Mouse (Mus musculus): Measurements from ENCODE around the gene Kifc5b. TPM values are rescaled to one million over a fixed set of nuclear protein-coding genes. Genes with fewer than 3 reads are reported as not detected.

Kifc5b gene
- polyA plus RNA-seq, 1 experiment from 2014 or later: 5.2 TPM

DNA sequence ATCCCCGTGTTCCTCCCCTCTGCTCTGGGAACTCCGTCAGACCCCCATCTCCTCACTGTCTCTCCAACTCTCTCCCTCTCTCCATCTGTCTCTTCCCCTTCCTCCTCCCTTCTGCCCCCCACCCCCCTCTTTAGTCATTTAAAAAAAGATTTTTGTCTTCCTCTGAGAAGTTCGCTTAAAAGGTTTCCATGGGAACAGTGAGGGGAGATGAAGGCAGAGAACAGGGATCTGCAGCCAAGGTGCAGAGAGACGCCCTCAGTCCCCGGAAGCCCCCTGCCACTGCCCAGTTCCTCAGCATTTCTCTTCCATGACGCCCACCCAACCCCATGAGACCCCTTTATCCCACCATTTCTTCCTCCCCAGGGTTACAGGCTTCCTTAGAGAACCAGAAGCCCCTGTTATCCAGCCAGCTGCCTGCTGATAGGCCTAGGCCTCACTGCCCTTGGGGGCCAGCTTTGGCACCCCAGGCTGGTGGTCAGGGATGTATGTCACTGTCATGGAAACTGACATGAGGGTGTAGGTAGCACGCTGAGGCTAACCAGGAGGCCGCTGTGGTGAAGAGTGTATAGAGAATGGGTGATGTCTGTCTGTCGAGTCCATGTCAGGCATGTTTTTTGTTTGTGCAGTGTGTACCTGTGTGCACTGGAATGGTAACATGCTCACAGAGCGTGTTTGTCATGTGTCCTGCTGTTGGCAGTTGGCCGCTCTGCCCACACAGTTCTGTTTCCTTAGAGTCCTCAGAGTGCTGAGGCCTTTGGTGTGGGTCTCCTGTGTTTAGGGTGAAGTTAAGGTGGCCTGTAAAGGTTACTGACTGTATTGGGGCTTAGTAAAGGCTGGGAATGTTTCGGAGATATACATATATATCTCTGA, 30.6 kb downstream of the Kifc5b start:
- ATAC-seq (ENCODE audit: low read depth) (no peak), DNase-seq (no peak)
- Histone ChIP-seq H3K9me3 (replicated peaks) (no peaks in the 10 kb centered on the region), H3K9ac (peak overlapping the region; percentile 73), H3K4me3 (replicated peaks) (peak overlapping the region; percentile 50; the same call in 1 of the 2 replicates), H3K4me1 (replicated peaks) (peaks cover 71% of the 10 kb centered on the region), H3K36me3 (no peaks in the 10 kb centered on the region), H3K27ac (no peak overlapping the region), H3K4me2 (peak overlapping the region; percentile 80), H3K27me3 (peaks cover 31% of the 10 kb centered on the region)
- 67% methylated on average over 12 of the region's 12 CpGs for WGBS (ENCODE audit: insufficient replicate concordance)

DNA sequence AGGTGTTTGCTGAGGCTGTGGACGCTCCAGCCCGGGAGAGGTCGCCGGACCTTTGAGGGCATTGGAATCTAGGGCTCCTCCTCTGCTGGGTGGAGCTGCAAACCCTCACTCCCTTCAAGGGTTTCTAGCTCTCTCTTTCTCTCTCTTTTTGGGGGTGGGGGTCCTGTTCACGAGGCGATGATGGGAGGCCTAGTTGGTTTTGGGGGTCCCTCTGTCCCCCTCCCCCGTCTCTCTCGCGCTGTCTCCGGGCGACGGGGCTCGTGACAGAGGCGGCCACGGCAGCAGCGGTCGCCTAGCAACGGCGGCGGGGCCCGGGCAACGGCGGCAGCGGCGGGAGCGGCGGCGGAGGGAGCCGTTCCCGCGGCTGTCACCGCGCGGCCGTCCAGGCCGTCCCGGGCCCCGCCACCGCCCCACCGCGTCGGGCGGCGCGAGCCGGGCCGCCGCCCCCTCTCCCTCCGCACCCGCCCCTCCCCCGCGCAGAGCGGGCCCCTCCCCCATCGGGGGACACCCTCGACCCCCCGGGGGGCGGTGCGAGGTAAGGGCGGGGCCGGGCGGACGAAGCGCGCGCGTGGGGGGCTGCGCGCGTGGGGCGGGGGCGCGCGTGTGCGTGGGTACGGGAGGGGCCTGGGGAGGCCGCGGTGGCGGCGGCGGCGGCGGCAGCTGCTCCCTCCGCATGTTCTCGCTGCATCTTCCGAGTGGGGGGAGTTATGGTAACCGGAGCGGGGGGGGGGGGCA, 31.6 kb downstream of the Kifc5b start:
- DNase-seq (no peak), ATAC-seq (ENCODE audit: low read depth) (0 out of 2 replicates have a peak, but pooled peaks have one; percentile 26)
- WGBS (ENCODE audit: insufficient replicate concordance): 0% methylated on average over 21 of the region's 87 CpGs
- Histone ChIP-seq H3K36me3 (no peaks in the 10 kb centered on the region), H3K9me3 (replicated peaks) (no peaks in the 10 kb centered on the region), H3K27ac (peak overlapping the region; percentile 53), H3K4me3 (replicated peaks) (peak overlapping the region; percentile 71), H3K27me3 (peaks cover 41% of the 10 kb centered on the region), H3K9ac (peak overlapping the region; percentile 78), H3K4me2 (peak overlapping the region; percentile 100), H3K4me1 (replicated peaks) (peaks cover 80% of the 10 kb centered on the region)

DNA sequence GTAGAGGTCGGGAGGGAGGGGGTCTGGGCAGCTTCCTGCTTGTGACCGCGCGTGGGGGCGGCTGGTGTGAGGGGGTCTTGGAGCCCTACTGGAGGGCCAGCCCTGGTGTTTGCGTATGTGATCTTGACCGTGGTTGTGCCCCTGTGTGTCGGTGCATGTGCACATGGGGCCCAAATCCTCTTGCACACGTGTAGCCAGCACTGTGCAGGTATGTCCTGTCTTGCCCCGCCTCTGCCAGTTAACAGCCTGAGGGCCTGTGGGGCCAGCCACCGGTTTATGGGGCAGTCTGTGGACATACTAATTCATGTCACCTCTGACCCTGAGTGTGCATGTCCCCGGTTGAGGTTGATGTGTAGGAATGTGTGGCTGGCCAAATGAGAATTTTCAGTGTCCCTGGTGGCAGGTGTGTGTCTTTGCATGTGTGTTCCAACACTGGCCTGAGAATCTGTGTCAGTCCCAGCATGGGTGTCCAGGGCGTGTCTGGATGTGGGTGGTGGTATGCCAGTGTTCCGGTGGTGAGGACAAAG, 32.2 kb downstream of the Kifc5b start:
- Histone ChIP-seq H3K27me3 (peaks cover 44% of the 10 kb centered on the region), H3K9me3 (replicated peaks) (no peaks in the 10 kb centered on the region), H3K4me3 (replicated peaks) (peak overlapping the region; percentile 71), H3K4me1 (replicated peaks) (peaks cover 86% of the 10 kb centered on the region), H3K4me2 (peak overlapping the region; percentile 100), H3K36me3 (no peaks in the 10 kb centered on the region), H3K27ac (peak overlapping the region; percentile 51), H3K9ac (peak overlapping the region; percentile 78)
- DNase-seq (no peak), ATAC-seq (ENCODE audit: low read depth) (0 out of 2 replicates have a peak, but pooled peaks have one; percentile 16)
- 20% methylated on average over 10 of the region's 14 CpGs for WGBS (ENCODE audit: insufficient replicate concordance)

DNA sequence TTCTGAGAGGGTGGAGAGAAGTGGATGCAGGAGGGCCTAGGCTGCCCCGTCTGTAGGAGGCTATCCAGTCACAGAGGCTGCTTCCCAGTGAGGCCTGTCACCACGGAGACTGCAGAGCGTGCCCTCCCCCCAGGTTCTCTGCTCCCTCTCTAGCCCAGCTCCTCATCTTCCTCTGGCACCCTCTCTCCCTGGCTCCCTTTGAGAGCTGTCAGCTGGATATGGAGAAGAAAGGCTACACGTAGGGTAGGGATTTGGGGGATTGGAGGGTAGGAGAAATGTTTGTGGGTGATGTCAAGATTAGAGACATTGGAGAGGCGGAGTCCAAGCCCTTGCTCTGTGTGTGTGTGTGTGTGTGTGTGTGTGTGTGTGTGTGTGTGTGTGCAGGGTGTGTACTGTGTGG, 33.0 kb downstream of the Kifc5b start:
- Histone ChIP-seq H3K9ac (peak overlapping the region; percentile 17; the same call in 1 of the 2 replicates), H3K27me3 (peaks cover 39% of the 10 kb centered on the region), H3K27ac (peak overlapping the region; percentile 51), H3K4me3 (replicated peaks) (no peak overlapping the region), H3K4me1 (replicated peaks) (peaks cover 91% of the 10 kb centered on the region), H3K4me2 (no peak overlapping the region), H3K36me3 (0 out of 2 replicates have a peak, but pooled peaks cover 2% of the 10 kb centered on the region), H3K9me3 (replicated peaks) (no peaks in the 10 kb centered on the region)
- DNase-seq (no peak), ATAC-seq (ENCODE audit: low read depth) (no peak)
- WGBS (ENCODE audit: insufficient replicate concordance): 52% methylated on average over 5 of the region's 5 CpGs

DNA sequence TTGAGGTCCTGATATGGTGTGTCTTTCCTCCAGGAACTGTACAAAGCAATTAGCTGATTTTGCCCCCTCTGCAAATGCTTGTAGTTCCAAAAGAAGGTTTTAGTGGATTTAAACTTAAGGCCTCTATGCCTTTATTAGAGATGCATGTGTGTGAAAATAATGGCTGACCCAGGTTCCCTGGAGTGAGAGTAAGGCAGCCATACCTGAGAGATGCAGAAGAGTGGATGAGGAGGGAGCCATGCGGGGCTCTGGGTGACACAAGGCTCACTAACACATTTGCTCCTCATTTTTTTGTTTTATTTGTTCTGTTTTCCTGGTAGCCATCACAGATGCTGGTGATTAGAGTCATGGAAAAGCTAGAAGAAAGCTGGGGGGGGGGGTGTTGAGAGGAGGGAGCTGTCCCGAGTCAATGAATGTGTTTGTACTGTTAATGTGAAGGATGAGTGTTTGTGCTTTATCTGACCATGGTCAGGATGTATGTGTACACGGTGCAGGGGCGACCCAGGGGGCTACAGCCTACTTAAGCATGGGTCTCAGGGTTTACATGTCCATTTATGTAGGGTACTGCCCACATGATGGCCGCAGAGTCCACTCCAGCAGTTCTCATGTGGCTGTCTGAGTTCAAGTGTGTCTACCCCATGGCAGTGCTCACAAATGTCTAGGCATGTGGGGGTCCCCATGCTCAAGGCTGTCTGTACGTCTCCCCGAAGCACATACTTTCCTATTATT, 33.8 kb downstream of the Kifc5b start:
- no peak for ATAC-seq (ENCODE audit: low read depth)
- H3K4me3 ChIP-seq (replicated peaks): 0 out of 2 replicates have a peak overlapping the region, but pooled peaks have one; percentile 37
- WGBS (ENCODE audit: insufficient replicate concordance): 49% methylated on average over 7 of the region's 7 CpGs
- H3K36me3 ChIP-seq: 0 out of 2 replicates have a peak, but pooled peaks cover 4% of the 10 kb centered on the region
- DNase-seq: no peak
- H3K27me3 ChIP-seq: peaks cover 39% of the 10 kb centered on the region
- H3K4me2 ChIP-seq: peak overlapping the region; percentile 68
- peaks cover 96% of the 10 kb centered on the region for H3K4me1 ChIP-seq (replicated peaks)
- H3K9me3 ChIP-seq (replicated peaks): no peaks in the 10 kb centered on the region
- H3K27ac ChIP-seq: peak overlapping the region; percentile 13; the same call in 1 of the 2 replicates
- 0 out of 2 replicates have a peak overlapping the region, but pooled peaks have one; percentile 66 for H3K9ac ChIP-seq

DNA sequence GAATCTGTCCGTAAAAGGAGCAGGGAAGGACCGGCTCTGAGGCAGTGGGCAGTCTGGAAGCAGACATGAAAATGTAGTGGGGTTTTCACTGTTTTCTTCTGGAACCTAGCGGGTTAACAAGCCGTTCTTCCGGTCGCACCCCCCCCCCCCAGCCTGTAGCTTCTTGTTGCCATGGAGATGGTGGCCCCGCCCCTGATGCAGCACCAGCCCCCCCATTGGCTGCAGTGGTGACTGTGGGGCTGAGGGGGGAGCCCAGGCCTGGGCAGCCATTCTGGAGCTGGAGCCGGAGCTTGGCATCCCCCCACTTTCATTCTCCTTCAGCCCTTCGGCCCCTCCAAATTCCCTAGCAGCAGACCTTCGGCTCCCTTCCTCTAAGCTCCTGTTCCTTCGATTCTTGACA, 34.5 kb downstream of the Kifc5b start:
- peaks cover 96% of the 10 kb centered on the region for H3K4me1 ChIP-seq (replicated peaks)
- ATAC-seq (ENCODE audit: low read depth): no peak
- H3K27ac ChIP-seq: peak overlapping the region; percentile 13; the same call in 1 of the 2 replicates

DNA sequence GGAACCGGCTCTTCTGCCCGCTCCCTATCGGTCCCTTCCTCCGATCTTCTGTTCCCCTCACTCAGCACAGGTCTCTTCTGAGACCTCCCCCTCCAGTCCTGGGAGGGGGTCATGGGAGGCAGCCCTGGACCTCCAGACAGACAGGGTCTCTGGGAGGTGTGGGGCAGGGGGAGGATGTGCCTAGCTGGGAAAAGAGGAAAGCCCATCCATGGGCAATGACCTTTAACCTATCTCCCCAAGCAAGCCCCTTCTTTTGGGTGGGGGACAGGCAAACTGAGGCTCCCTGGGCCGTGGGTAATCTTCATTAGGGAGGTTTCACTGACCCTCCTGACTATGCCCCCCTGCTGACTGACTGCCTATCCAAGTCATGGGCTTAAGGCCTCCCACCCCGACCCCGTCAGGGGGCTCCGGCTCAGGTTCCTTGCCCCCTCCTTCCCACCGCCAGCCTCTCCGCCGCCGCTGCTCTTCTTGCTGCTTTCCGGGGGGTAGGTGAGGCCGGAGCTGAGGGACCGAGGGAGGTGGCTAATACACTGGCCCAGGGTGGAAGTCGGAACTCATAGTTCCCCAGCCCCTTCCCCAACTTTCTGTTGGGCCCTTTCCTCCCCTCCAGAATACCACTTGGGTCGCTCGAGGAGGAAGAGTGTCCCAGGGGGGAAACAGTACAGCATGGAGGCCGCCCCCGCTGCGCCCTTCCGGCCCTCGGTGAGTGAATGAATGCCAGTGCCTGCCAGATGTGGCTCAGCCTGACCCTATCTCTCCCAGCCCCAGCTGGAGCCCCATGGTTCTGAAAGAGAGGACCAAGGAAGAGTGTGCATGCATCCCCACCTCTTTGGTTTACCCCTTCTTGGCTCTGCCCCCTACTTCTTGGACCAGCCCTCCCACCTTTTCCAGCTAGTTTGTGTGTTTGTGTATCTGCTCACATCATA, 35.3 kb downstream of the Kifc5b start:
- Histone ChIP-seq H3K4me3 (replicated peaks) (peak overlapping the region; percentile 37), H3K36me3 (0 out of 2 replicates have a peak, but pooled peaks cover 4% of the 10 kb centered on the region), H3K27ac (no peak overlapping the region), H3K4me2 (peak overlapping the region; percentile 68), H3K9ac (peak overlapping the region; percentile 66), H3K4me1 (replicated peaks) (peaks cover 96% of the 10 kb centered on the region), H3K9me3 (replicated peaks) (no peaks in the 10 kb centered on the region), H3K27me3 (peaks cover 39% of the 10 kb centered on the region)
- ATAC-seq (ENCODE audit: low read depth) (no peak), DNase-seq (no peak)
- WGBS (ENCODE audit: insufficient replicate concordance): 9% methylated on average over 23 of the region's 23 CpGs

More for the DNA sequence above, 34.5 kb downstream of the Kifc5b start:
- H3K27me3 ChIP-seq: peaks cover 39% of the 10 kb centered on the region
- H3K9ac ChIP-seq: peak overlapping the region; percentile 66; the same call in 1 of the 2 replicates
- 3% methylated on average over 11 of the region's 11 CpGs for WGBS (ENCODE audit: insufficient replicate concordance)
- peak; percentile 49 for DNase-seq
- peak overlapping the region; percentile 37 for H3K4me3 ChIP-seq (replicated peaks)
- peak overlapping the region; percentile 68 for H3K4me2 ChIP-seq
- 0 out of 2 replicates have a peak, but pooled peaks cover 4% of the 10 kb centered on the region for H3K36me3 ChIP-seq
- H3K9me3 ChIP-seq (replicated peaks): no peaks in the 10 kb centered on the region

DNA sequence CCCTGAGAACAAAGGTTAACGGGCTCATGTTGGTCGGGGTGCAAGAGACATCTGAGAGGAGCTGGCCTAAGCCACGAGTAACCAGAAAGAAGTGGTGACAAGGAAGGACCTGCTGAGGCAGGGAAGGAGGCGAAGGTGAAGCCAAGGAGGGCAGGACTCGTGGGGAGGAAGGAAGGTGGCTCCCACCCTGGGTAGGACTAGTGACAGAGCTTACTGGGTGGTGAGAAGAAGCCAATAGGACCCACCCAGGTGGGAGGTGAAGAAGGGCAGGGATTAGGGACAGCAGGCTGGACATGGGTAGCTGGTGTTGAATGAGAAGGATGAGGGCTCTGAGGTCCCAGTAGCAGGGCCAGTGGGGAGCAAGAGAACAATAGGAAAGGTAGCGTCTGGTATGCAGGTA, 36.3 kb downstream of the Kifc5b start:
- H3K9ac ChIP-seq: peak overlapping the region; percentile 66; the same call in 1 of the 2 replicates
- 46% methylated on average over 6 of the region's 6 CpGs for whole genome bisulfite sequencing (ENCODE audit: insufficient replicate concordance)
- 0 out of 2 replicates have a peak, but pooled peaks cover 4% of the 10 kb centered on the region for H3K36me3 ChIP-seq
- peaks cover 97% of the 10 kb centered on the region for H3K4me1 ChIP-seq (replicated peaks)
- peaks cover 34% of the 10 kb centered on the region for H3K27me3 ChIP-seq
- ATAC-seq (ENCODE audit: low read depth) (no peak), DNase-seq (no peak)
- no peak overlapping the region for H3K27ac ChIP-seq
- no peaks in the 10 kb centered on the region for H3K9me3 ChIP-seq (replicated peaks)
- H3K4me3 ChIP-seq (replicated peaks): no peak overlapping the region
- H3K4me2 ChIP-seq: peak overlapping the region; percentile 68; the same call in 1 of the 2 replicates

DNA sequence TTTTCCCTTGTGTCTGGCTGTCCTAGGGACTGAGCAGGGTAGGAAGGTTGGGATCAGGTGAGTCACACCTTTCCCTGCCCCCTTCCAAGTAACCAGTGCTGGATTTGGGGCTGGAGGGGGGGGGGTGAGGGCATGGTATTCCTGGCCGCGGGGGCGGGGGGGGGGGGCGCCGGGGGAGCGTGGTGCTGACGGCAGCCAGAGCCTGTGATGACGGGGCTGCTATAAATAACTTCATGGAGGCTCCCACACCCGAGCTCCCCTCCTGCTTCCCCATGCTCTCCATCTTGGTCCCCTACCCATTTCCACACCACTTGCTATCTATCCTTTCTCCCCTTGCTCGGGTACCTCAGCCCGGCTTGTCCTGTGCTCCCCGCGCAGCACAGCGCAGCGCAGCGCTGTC, 36.8 kb downstream of the Kifc5b start:
- H3K4me1 ChIP-seq (replicated peaks): peaks cover 97% of the 10 kb centered on the region
- 0 out of 2 replicates have a peak, but pooled peaks cover 4% of the 10 kb centered on the region for H3K36me3 ChIP-seq
- no peak overlapping the region for H3K27ac ChIP-seq
- peaks cover 34% of the 10 kb centered on the region for H3K27me3 ChIP-seq
- H3K9ac ChIP-seq: 0 out of 2 replicates have a peak overlapping the region, but pooled peaks have one; percentile 66
- 37% methylated on average over 14 of the region's 16 CpGs for WGBS (ENCODE audit: insufficient replicate concordance)
- peak overlapping the region; percentile 5; the same call in 1 of the 2 replicates for H3K4me2 ChIP-seq
- H3K4me3 ChIP-seq (replicated peaks): no peak overlapping the region
- DNase-seq (no peak), ATAC-seq (ENCODE audit: low read depth) (no peak)
- no peaks in the 10 kb centered on the region for H3K9me3 ChIP-seq (replicated peaks)

All from liver, embryonic 13.5 days (tissue).